Mouse (Mus musculus) hindbrain, embryonic 12.5 days (tissue): ENCODE results near the gene Mad2l1bp. TPM values are rescaled to one million over a fixed set of nuclear protein-coding genes. Genes with fewer than 3 reads are reported as not detected.
A peak's percentile ranks its signal among the peaks of the same experiment; 100 is the strongest.

Source experiments
- ATAC-seq: fragments of 200-750 bp; cut with Nextera tagmentation; 2 replicates; pipeline ENCODE4 v1.8.0; 2017; ENCODE audit warnings: moderate TSS enrichment; ENCODE audit not compliant: low FRiP score
- H3K27ac ChIP-seq: fragments of 300-500 bp; sonication (generic); 2 replicates; pipeline ENCODE4 v1.5.1; 2016; ENCODE audit warnings: mild to moderate bottlenecking
- H3K27me3 ChIP-seq: fragments of 300-500 bp; sonication (generic); 2 replicates; pipeline ENCODE4 v1.6.1; 2016; ENCODE audit warnings: mild to moderate bottlenecking
- H3K36me3 ChIP-seq: fragments of 300-500 bp; sonication (generic); 2 replicates; pipeline ENCODE4 v1.6.1; 2016; ENCODE audit warnings: mild to moderate bottlenecking
- H3K4me1 ChIP-seq: fragments of 300-500 bp; sonication (generic); 2 replicates; pipeline ENCODE4 v1.6.1; 2016
- H3K4me2 ChIP-seq: fragments of 300-500 bp; sonication (generic); replicated peaks from 2 replicates; pipeline ENCODE4 v1.6.1; 2016; ENCODE audit warnings: mild to moderate bottlenecking
- H3K4me3 ChIP-seq: fragments of 300-500 bp; sonication (generic); 2 replicates; pipeline ENCODE4 v1.5.1; 2016; ENCODE audit warnings: mild to moderate bottlenecking
- H3K9ac ChIP-seq: fragments of 300-500 bp; sonication (generic); 2 replicates; pipeline ENCODE4 v1.6.1; 2016; ENCODE audit warnings: mild to moderate bottlenecking, moderate library complexity
- H3K9me3 ChIP-seq: fragments of 300-500 bp; sonication (generic); replicated peaks from 2 replicates; pipeline ENCODE4 v1.6.1; 2016; ENCODE audit warnings: mild to moderate bottlenecking
- WGBS: fragments of 180-500 bp; shearing (Covaris S2); methylation state at CpG from one replicate; pipeline ENCODE4 v1.1.7; 2016; 5-methylcytosine and 5-hydroxymethylcytosine counted together
- polyA plus RNA-seq: library from polyadenylated mRNA; unstranded; fragments of >200 nt; fragmentation: Nextera tagmentation; extraction: Ambion mirVana; gene quantifications from 2 replicates; pipeline ENCODE4 v1.2.1, GENCODE M21; 2016

Mad2l1bp gene
- polyA plus RNA-seq = 27.6 and 30.6 TPM in 2 replicates

- WGBS = 7% methylated on average over 33 of the region's 33 CpGs
- peak; percentile 90 for ATAC-seq
- peaks cover 9% of the 10 kb centered on the region for H3K4me1 ChIP-seq
- peak within 1 kb of the TSS; percentile 54 for H3K4me3 ChIP-seq
- H3K27ac ChIP-seq = peak within 1 kb of the TSS; percentile 30; the same call in 1 of the 2 replicates
- peak within 1 kb of the TSS; percentile 76 for H3K4me2 ChIP-seq
- peaks cover 11% of the 10 kb centered on the region for H3K36me3 ChIP-seq
- no peaks in the 10 kb centered on the region for H3K27me3 ChIP-seq
- H3K9me3 ChIP-seq = no peaks in the 10 kb centered on the region
- H3K9ac ChIP-seq = peak within 1 kb of the TSS; percentile 75
These were observed at the start of gene Mad2l1bp for GRCm38 (mm10) chr17:46152847-46153782. Gene Mad2l1bp, minus strand, starts transcription at chr17:46153553.

- no peaks in the 10 kb centered on the region for H3K9me3 ChIP-seq
- no peak; the same call in 1 of the 2 replicates for ATAC-seq
- peak overlapping the region; percentile 94 for H3K4me2 ChIP-seq
- no peaks in the 10 kb centered on the region for H3K27me3 ChIP-seq
- H3K4me1 ChIP-seq = peaks cover 22% of the 10 kb centered on the region
- H3K4me3 ChIP-seq = peak overlapping the region; percentile 93
- under 1% methylated on average over 20 of the region's 20 CpGs for WGBS
- peak overlapping the region; percentile 88 for H3K9ac ChIP-seq
- peak overlapping the region; percentile 87 for H3K27ac ChIP-seq
- H3K36me3 ChIP-seq = peaks cover 38% of the 10 kb centered on the region
These were observed 49.7 kb upstream of the Mad2l1bp start for GRCm38 (mm10) chr17:46203078-46203477.

GRCm38 (mm10) chr17:46202421-46203071 is 49.2 kb upstream of the Mad2l1bp start, which contains the start of the genes Polh and Xpo5:
Gene Polh, minus strand, starts transcription at chr17:46202645.
Gene Xpo5, plus strand, starts transcription at chr17:46202782.
- H3K27me3 ChIP-seq = no peaks in the 10 kb centered on the region
- peak within 1 kb of the TSS; percentile 87 for H3K27ac ChIP-seq
- peak within 1 kb of the TSS; percentile 93 for H3K4me3 ChIP-seq
- peak within 1 kb of the TSS; percentile 88 for H3K9ac ChIP-seq
- H3K36me3 ChIP-seq = peaks cover 38% of the 10 kb centered on the region
- H3K4me2 ChIP-seq = peak within 1 kb of the TSS; percentile 94
- under 1% methylated on average over 66 of the region's 66 CpGs for WGBS
- peak; percentile 95 for ATAC-seq
- H3K9me3 ChIP-seq = no peaks in the 10 kb centered on the region
- peaks cover 22% of the 10 kb centered on the region for H3K4me1 ChIP-seq

GRCm38 (mm10) chr17:46201151-46201550 is 47.8 kb upstream of the Mad2l1bp start:
- peak overlapping the region; percentile 93; the same call in 1 of the 2 replicates for H3K4me3 ChIP-seq
- WGBS = 71% methylated on average over 6 of the region's 6 CpGs
- peak overlapping the region; percentile 88; the same call in 1 of the 2 replicates for H3K9ac ChIP-seq
- no peak for ATAC-seq
- H3K4me1 ChIP-seq = peaks cover 22% of the 10 kb centered on the region
- no peaks in the 10 kb centered on the region for H3K9me3 ChIP-seq
- H3K27me3 ChIP-seq = no peaks in the 10 kb centered on the region
- H3K36me3 ChIP-seq = peaks cover 38% of the 10 kb centered on the region
- H3K27ac ChIP-seq = no peak overlapping the region
- H3K4me2 ChIP-seq = peak overlapping the region; percentile 94

GRCm38 (mm10) chr17:46188829-46189228 is 35.5 kb upstream of the Mad2l1bp start:
- H3K36me3 ChIP-seq = peaks cover 85% of the 10 kb centered on the region

GRCm38 (mm10) chr17:46182273-46182672 is 28.9 kb upstream of the Mad2l1bp start:
- Histone ChIP-seq H3K27ac (no peak overlapping the region), H3K9ac (no peak overlapping the region), H3K36me3 (peaks cover 87% of the 10 kb centered on the region), H3K4me3 (no peak overlapping the region), H3K4me2 (no peak overlapping the region), H3K4me1 (no peaks in the 10 kb centered on the region), H3K27me3 (no peaks in the 10 kb centered on the region), H3K9me3 (no peaks in the 10 kb centered on the region)
- WGBS = 80% methylated on average over 4 of the region's 4 CpGs
- no peak for ATAC-seq

More at GRCm38 (mm10) chr17:46188829-46189228, 35.5 kb upstream of the Mad2l1bp start:
- H3K4me2 ChIP-seq = no peak overlapping the region
- H3K4me3 ChIP-seq = no peak overlapping the region
- no peak overlapping the region for H3K27ac ChIP-seq
- no peaks in the 10 kb centered on the region for H3K27me3 ChIP-seq
- ATAC-seq = no peak
- H3K9ac ChIP-seq = no peak overlapping the region
- WGBS = 94% methylated on average over 2 of the region's 2 CpGs
- no peaks in the 10 kb centered on the region for H3K4me1 ChIP-seq
- H3K9me3 ChIP-seq = no peaks in the 10 kb centered on the region

- Histone ChIP-seq H3K4me1 (no peaks in the 10 kb centered on the region), H3K9ac (no peak overlapping the region), H3K27me3 (no peaks in the 10 kb centered on the region), H3K4me3 (no peak overlapping the region), H3K9me3 (no peaks in the 10 kb centered on the region), H3K4me2 (no peak overlapping the region), H3K36me3 (peaks cover 68% of the 10 kb centered on the region), H3K27ac (no peak overlapping the region)
- WGBS = 79% methylated on average over 3 of the region's 3 CpGs
- no peak for ATAC-seq
These were observed 17.2 kb upstream of the Mad2l1bp start for GRCm38 (mm10) chr17:46170538-46170937.

- no peak for ATAC-seq
- Histone ChIP-seq H3K4me3 (no peak overlapping the region), H3K4me1 (no peaks in the 10 kb centered on the region), H3K36me3 (peaks cover 78% of the 10 kb centered on the region), H3K4me2 (no peak overlapping the region), H3K9me3 (no peaks in the 10 kb centered on the region), H3K27me3 (no peaks in the 10 kb centered on the region), H3K9ac (no peak overlapping the region), H3K27ac (no peak overlapping the region)
- 90% methylated on average over 5 of the region's 5 CpGs for WGBS
These were observed 15.4 kb upstream of the Mad2l1bp start for GRCm38 (mm10) chr17:46168768-46169167.

- Histone ChIP-seq H3K27me3 (no peaks in the 10 kb centered on the region), H3K27ac (no peak overlapping the region), H3K4me3 (no peak overlapping the region), H3K9ac (no peak overlapping the region), H3K36me3 (peaks cover 82% of the 10 kb centered on the region), H3K4me1 (peaks cover under 1% of the 10 kb centered on the region; the same call in 1 of the 2 replicates), H3K4me2 (no peak overlapping the region), H3K9me3 (no peaks in the 10 kb centered on the region)
- 58% methylated on average over 5 of the region's 5 CpGs for WGBS
- no peak for ATAC-seq
These were observed 15.0 kb upstream of the Mad2l1bp start for GRCm38 (mm10) chr17:46168318-46168717.

- no peaks in the 10 kb centered on the region for H3K9me3 ChIP-seq
- H3K4me2 ChIP-seq = no peak overlapping the region
- H3K36me3 ChIP-seq = peaks cover 74% of the 10 kb centered on the region
- 87% methylated on average over 11 of the region's 11 CpGs for WGBS
- no peak overlapping the region for H3K4me3 ChIP-seq
- no peak overlapping the region for H3K9ac ChIP-seq
- no peak overlapping the region for H3K27ac ChIP-seq
- peaks cover 13% of the 10 kb centered on the region for H3K4me1 ChIP-seq
- no peak for ATAC-seq
- H3K27me3 ChIP-seq = no peaks in the 10 kb centered on the region
These were observed 13.7 kb upstream of the Mad2l1bp start for GRCm38 (mm10) chr17:46167014-46167413.

GRCm38 (mm10) chr17:46166270-46166669 is 12.9 kb upstream of the Mad2l1bp start:
- no peak overlapping the region for H3K4me3 ChIP-seq
- WGBS = 87% methylated on average over 5 of the region's 5 CpGs
- H3K27ac ChIP-seq = no peak overlapping the region
- ATAC-seq = no peak
- no peak overlapping the region for H3K9ac ChIP-seq
- H3K4me2 ChIP-seq = no peak overlapping the region
- H3K27me3 ChIP-seq = no peaks in the 10 kb centered on the region
- H3K36me3 ChIP-seq = peaks cover 70% of the 10 kb centered on the region
- H3K9me3 ChIP-seq = no peaks in the 10 kb centered on the region
- peaks cover 20% of the 10 kb centered on the region for H3K4me1 ChIP-seq

GRCm38 (mm10) chr17:46165460-46165859 is 12.1 kb upstream of the Mad2l1bp start:
- Histone ChIP-seq H3K9ac (no peak overlapping the region), H3K9me3 (no peaks in the 10 kb centered on the region), H3K27me3 (no peaks in the 10 kb centered on the region), H3K36me3 (peaks cover 62% of the 10 kb centered on the region), H3K27ac (no peak overlapping the region), H3K4me1 (peaks cover 20% of the 10 kb centered on the region), H3K4me2 (no peak overlapping the region), H3K4me3 (no peak overlapping the region)
- 82% methylated on average over 12 of the region's 12 CpGs for WGBS
- no peak for ATAC-seq
